In genomic region chr3:97595066-97595465, GRCm38 (mm10) we compare ENCODE assay signal across 17 mouse cellular contexts.
"Had no signal": no experiment of that assay in that cellular context is flagged by ENCODE, and none has a peak within 500 bp of the region (broad histone marks: within the 10 kb centered on the region; RNA-seq: fewer than 3 reads in every experiment).

No protein-coding gene starts in this region.

- ATAC-seq: liver, postnatal 0 days; midbrain, embryonic 13.5 days; midbrain, embryonic 15.5 days had no signal

- H3K4me2 ChIP-seq: liver, embryonic 11.5 days; liver, embryonic 13.5 days; liver, embryonic 15.5 days; midbrain, embryonic 11.5 days; midbrain, embryonic 13.5 days; midbrain, embryonic 15.5 days; neural tube, embryonic 12.5 days; stomach, embryonic 15.5 days had no signal

- H3K9me3 ChIP-seq: liver, embryonic 13.5 days; liver, embryonic 15.5 days; megakaryocyte, embryonic 14.5 days; midbrain, embryonic 13.5 days; midbrain, embryonic 15.5 days; neural tube, embryonic 12.5 days; stomach, embryonic 15.5 days had no signal

- H3K27ac ChIP-seq: liver, embryonic 13.5 days; liver, embryonic 15.5 days; macrophage; midbrain, embryonic 13.5 days; midbrain, embryonic 15.5 days; neural tube, embryonic 12.5 days; stomach, embryonic 15.5 days; stomach, postnatal 0 days had no signal

- H3K4me3 ChIP-seq: liver, embryonic 13.5 days; liver, embryonic 15.5 days; megakaryocyte, embryonic 14.5 days; midbrain, embryonic 13.5 days; midbrain, embryonic 15.5 days; neural tube, embryonic 12.5 days; stomach, embryonic 15.5 days had no signal

- DNase-seq: liver, embryonic 13.5 days; liver, postnatal 0 days; lung, postnatal 10 days; right cerebral cortex, postnatal 14 days; thymus, adult 2 months; thymus, postnatal 25 days; thymus, postnatal 4 days had no signal

- H3K4me1 ChIP-seq: liver, embryonic 13.5 days; liver, embryonic 15.5 days; megakaryocyte, embryonic 14.5 days; midbrain, embryonic 13.5 days; midbrain, embryonic 15.5 days; neural tube, embryonic 12.5 days; stomach, embryonic 15.5 days had no signal

- H3K27me3 ChIP-seq: liver, embryonic 13.5 days; liver, embryonic 15.5 days; megakaryocyte, embryonic 14.5 days; midbrain, embryonic 13.5 days; midbrain, embryonic 15.5 days; neural tube, embryonic 12.5 days; stomach, embryonic 15.5 days had no signal

- H3K9ac ChIP-seq: liver, embryonic 13.5 days; liver, embryonic 15.5 days; liver, postnatal 0 days; midbrain, embryonic 13.5 days; midbrain, embryonic 15.5 days; neural tube, embryonic 12.5 days; stomach, embryonic 15.5 days had no signal

- H3K36me3 ChIP-seq: midbrain, embryonic 15.5 days; neural tube, embryonic 12.5 days had no signal
